Mouse (Mus musculus) ES-E14 (cell line): ENCODE results near the gene Mapk8ip1. TPM values are rescaled to one million over a fixed set of nuclear protein-coding genes. Genes with fewer than 3 reads are reported as not detected.

Experiments
- DNase-seq: peaks from one replicate; pipeline ENCODE4 v3.0.0-alpha.2; 2013; ENCODE audit warnings: low read depth, low spot score
- H3K27ac ChIP-seq: 2 replicates; pipeline ENCODE4 v1.5.1; 2012; ENCODE audit warnings: low read depth, mild to moderate bottlenecking, low read length, moderate library complexity, mixed read lengths; ENCODE audit not compliant: poor library complexity, insufficient read depth, severe bottlenecking
- H3K36me3 ChIP-seq: 2 replicates; pipeline ENCODE4 v1.6.1; 2012; ENCODE audit warnings: mild to moderate bottlenecking, low read length, moderate library complexity, mixed read lengths; ENCODE audit not compliant: control insufficient read depth, poor library complexity, insufficient read depth, severe bottlenecking
- H3K4me1 ChIP-seq, 2 experiments: fragments of 150-350 bp in 1 of 2; sonication (generic) in 1 of 2; 2 replicates each; pipeline ENCODE4 v1.6.1; 2012; ENCODE audit warnings: low read length in 2 of 2, mild to moderate bottlenecking in 1 of 2, mixed read lengths in 1 of 2; ENCODE audit not compliant: control insufficient read depth in 2 of 2, insufficient read depth in 2 of 2, poor library complexity in 1 of 2
- H3K4me3 ChIP-seq, 2 experiments: fragments of 150-350 bp in 1 of 2; sonication (generic) in 1 of 2; 2 replicates each; pipeline ENCODE4 v1.5.1; 2012; ENCODE audit warnings: low read length in 2 of 2, low read depth in 1 of 2, mild to moderate bottlenecking in 1 of 2, mixed read lengths in 1 of 2; ENCODE audit not compliant: insufficient read depth in 1 of 2, poor library complexity in 1 of 2, severe bottlenecking in 1 of 2
- H3K9ac ChIP-seq: 2 replicates; pipeline ENCODE4 v1.6.1; 2012; ENCODE audit warnings: low read depth, mild to moderate bottlenecking, low read length, mixed read lengths; ENCODE audit not compliant: poor library complexity, insufficient read depth, severe bottlenecking
- H3K9me3 ChIP-seq: fragments of 150-350 bp; sonication (generic); 2 replicates; pipeline ENCODE4 v1.6.1; 2012; ENCODE audit warnings: low read depth, mild to moderate bottlenecking, low read length; ENCODE audit not compliant: control insufficient read depth, insufficient read depth
- CHD2 ChIP-seq: IDR thresholded peaks from 2 replicates; pipeline ENCODE4 v1.6.1; 2014; ENCODE audit warnings: mild to moderate bottlenecking, low read depth, low read length, inconsistent platforms
- HCFC1 ChIP-seq: IDR thresholded peaks from 2 replicates; pipeline ENCODE4 v1.6.1; 2012; ENCODE audit warnings: low read length, inconsistent platforms, borderline replicate concordance; ENCODE audit not compliant: insufficient read depth
- MAFK ChIP-seq: IDR thresholded peaks from 2 replicates; pipeline ENCODE4 v1.6.1; 2014; ENCODE audit warnings: mild to moderate bottlenecking, low read depth, low read length, inconsistent platforms; ENCODE audit not compliant: insufficient read depth
- ZC3H11A ChIP-seq: IDR thresholded peaks from 2 replicates; pipeline ENCODE4 v1.6.1; 2012; ENCODE audit warnings: low read depth, mild to moderate bottlenecking, inconsistent platforms, low read length, borderline replicate concordance
- ZNF384 ChIP-seq: IDR thresholded peaks from 2 replicates; pipeline ENCODE4 v1.6.1; 2012; ENCODE audit warnings: low read depth, low read length, inconsistent platforms
- in situ Hi-C, 2 experiments: fragments of 600-800 bp; cut with MboI; formaldehyde crosslinking; loops; one replicate each; pipeline ENCODE4 v1.15.1; 2025; ENCODE audit warnings: low sequenced_read_pairs in 2 of 2, inconsistent platforms in 1 of 2; ENCODE audit not compliant: unreplicated experiment in 2 of 2
- total RNA-seq: library from RNA; depleted of rRNA; stranded (reverse); fragments of 300-350 nt; gene quantifications from 2 replicates; pipeline ENCODE4 v1.2.3, GENCODE M21; 2012

The Mapk8ip1 gene
- total RNA-seq, 1 experiment = 11.6 TPM

DNA sequence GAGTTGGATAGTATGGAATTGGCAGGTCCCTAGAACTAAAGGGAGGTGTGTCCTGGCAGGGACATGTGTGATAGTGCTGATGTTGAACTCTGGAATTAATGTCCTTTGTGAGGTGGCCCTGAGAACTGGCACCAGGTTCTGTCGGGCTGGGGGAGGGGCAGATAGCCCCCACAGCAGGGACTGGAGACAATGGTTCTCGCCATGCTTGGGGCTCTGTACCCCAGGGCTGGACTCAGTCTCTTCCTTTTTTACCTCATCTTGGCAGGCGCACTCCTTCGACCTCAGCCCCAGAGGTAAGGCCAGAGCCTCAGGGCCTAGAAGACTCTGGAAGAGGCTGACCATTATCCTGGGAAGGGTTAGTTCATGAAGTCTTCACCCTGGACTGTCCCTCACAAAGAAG is 18.3 kb downstream of the Mapk8ip1 start:
- Histone ChIP-seq H3K9ac (no peak overlapping the region), H3K9me3 (no peaks in the 10 kb centered on the region), H3K4me3 (no peak overlapping the region), H3K4me1 (peaks cover 0 to 7% of the 10 kb centered on the region in 2 experiments; a peak in 1 of 4 replicates), H3K27ac (no peak overlapping the region), H3K36me3 (peaks cover 33% of the 10 kb centered on the region; the same call in 1 of the 2 replicates)
- no peak for DNase-seq
- in situ Hi-C loops = no loop called here
- TF ChIP-seq ZNF384 = no peak
- TF ChIP-seq CHD2 = no peak
- no peak for TF ChIP-seq ZC3H11A
- no peak for TF ChIP-seq HCFC1

DNA sequence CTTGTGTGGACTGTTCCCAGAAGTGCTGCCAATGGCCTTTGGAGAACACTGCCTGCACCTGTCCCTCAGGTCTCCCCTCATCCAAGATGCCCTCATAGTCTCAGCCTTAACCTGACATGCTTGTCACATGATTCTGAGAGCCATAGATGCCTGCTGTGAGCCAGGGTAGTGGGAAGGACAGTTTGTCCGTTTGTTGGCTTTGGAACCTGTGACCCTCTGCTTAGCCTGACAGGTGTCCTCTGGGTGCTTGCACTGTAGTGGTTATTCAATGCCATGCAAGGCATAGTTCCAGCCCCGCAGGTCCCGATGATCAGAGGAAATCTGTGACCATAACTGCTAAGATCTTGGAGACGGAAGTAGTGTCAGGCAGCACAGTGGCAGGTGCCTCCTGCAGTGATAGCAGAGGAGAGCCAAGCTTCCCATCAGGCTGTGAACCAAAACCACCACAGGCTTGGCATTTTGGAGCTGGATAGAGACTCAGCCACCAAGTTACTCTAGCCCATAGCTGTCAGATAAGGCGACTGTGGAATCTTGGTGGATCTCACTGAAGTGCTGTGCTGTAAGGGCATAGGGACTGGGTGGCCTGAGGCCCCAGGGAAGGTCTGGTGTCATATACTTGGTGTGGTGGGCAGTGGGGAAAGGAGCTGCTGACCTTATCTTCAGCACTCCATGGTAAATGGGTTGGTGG is 19.0 kb downstream of the Mapk8ip1 start, which contains the start of gene 1700029I15Rik:
1700029I15Rik (plus strand) TSS at position 638 of the 688 bp plus-strand sequence.
- H3K4me3 ChIP-seq = no peak within 1 kb of the TSS
- H3K36me3 ChIP-seq = peaks cover 33% of the 10 kb centered on the region; the same call in 1 of the 2 replicates
- H3K9me3 ChIP-seq = no peaks in the 10 kb centered on the region
- TF ChIP-seq CHD2 (no peak), ZNF384 (no peak), HCFC1 (no peak), ZC3H11A (no peak), MAFK (no peak)
- peaks cover 0 to 7% of the 10 kb centered on the region in 2 experiments; a peak in 1 of 4 replicates for H3K4me1 ChIP-seq
- H3K27ac ChIP-seq = no peak within 1 kb of the TSS
- in situ Hi-C loops = no loop called here
- DNase-seq = no peak
- no peak within 1 kb of the TSS for H3K9ac ChIP-seq

DNA sequence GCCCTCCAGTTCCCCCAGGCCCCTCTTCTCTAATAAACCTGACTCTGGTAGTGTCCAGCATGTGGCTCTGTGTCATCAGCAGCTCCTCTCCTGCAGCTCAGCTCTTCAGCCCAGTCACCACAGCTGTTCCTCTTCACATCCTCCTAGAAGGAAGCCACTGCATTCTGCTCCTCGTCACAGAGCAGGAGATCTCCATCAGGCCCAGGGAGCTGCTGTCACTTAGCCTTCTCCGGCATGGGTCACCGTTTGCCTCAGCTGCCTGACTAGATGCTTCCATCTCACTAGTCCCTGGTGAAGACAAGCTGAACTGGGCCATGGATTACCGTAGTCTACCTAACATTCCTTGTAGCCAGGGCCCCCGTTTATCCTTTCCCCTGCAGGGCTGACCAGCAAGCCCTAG is 19.9 kb downstream of the Mapk8ip1 start:
- Histone ChIP-seq H3K4me3 (no peak overlapping the region), H3K4me1 (peaks cover 0 to 9% of the 10 kb centered on the region in 2 experiments; a peak in 1 of 4 replicates), H3K27ac (no peak overlapping the region), H3K36me3 (peaks cover 25% of the 10 kb centered on the region; the same call in 1 of the 2 replicates), H3K9me3 (no peaks in the 10 kb centered on the region), H3K9ac (no peak overlapping the region)
- in situ Hi-C loops = no loop called here
- DNase-seq = no peak
- no peak for TF ChIP-seq CHD2

DNA sequence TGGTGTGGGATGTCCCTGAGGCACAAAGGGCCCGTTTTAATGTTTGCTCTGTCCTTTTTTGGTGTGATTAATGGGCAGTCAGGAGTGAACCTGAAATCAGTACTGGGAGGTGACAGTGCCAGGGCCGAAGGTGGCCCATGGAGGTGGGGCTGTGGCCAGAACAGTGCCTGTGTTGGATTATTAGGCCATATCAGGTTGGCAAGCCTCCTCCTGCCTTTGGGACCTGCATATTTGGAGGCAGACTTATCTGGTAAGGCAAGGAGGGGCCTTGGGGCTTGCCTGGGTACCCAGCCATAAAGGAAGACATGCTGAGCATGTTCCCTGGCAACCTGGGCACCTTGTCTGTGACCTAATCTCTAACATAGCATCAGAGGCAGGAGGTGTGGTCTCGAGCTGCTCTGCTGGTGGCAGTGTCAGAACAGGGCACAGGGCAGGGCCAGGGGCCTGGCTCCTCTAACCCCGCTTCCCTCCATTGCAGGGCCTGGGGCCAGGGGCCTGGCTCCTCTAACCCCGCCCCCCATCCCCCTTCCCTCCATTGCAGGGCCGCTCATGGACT is 20.5 kb downstream of the Mapk8ip1 start:
- no peak for DNase-seq
- H3K9ac ChIP-seq = no peak overlapping the region
- peaks cover 19% of the 10 kb centered on the region; the same call in 1 of the 2 replicates for H3K36me3 ChIP-seq
- H3K9me3 ChIP-seq = no peaks in the 10 kb centered on the region
- no peak overlapping the region for H3K4me3 ChIP-seq
- TF ChIP-seq MAFK (no peak), HCFC1 (no peak), ZNF384 (no peak), ZC3H11A (no peak), CHD2 (no peak)
- H3K27ac ChIP-seq = no peak overlapping the region
- H3K4me1 ChIP-seq = peaks cover 0 to 9% of the 10 kb centered on the region in 2 experiments; a peak in 1 of 4 replicates
- in situ Hi-C loops = no loop called here
